Mouse (Mus musculus) thymus, adult 2 months (tissue): ENCODE results near the gene Sectm1a. TPM values are rescaled to one million over a fixed set of nuclear protein-coding genes. Genes with fewer than 3 reads are reported as not detected.

Source experiments
- DNase-seq: peaks from one replicate; pipeline ENCODE4 v3.0.0; 2021
- H3K27ac ChIP-seq: fragments of 200-500 bp; 2 replicates; pipeline ENCODE4 v1.5.1; 2012; ENCODE audit warnings: low read length, control low read depth; ENCODE audit not compliant: control insufficient read depth, insufficient read depth
- H3K27me3 ChIP-seq: fragments of 200-500 bp; 2 replicates; pipeline ENCODE4 v1.6.1; 2012; ENCODE audit warnings: mild to moderate bottlenecking, low read length, moderate library complexity, mixed read lengths; ENCODE audit not compliant: control insufficient read depth, insufficient read depth
- H3K36me3 ChIP-seq: fragments of 200-500 bp; 2 replicates; pipeline ENCODE4 v1.6.1; 2012; ENCODE audit warnings: mild to moderate bottlenecking, low read length, moderate library complexity; ENCODE audit not compliant: control insufficient read depth, insufficient read depth
- H3K4me1 ChIP-seq: fragments of 200-500 bp; replicated peaks from 2 replicates; pipeline ENCODE4 v1.6.1; 2012; ENCODE audit warnings: low read length; ENCODE audit not compliant: control insufficient read depth, insufficient read depth
- H3K4me3 ChIP-seq: fragments of 200-500 bp; 2 replicates; pipeline ENCODE4 v1.5.1; 2012; ENCODE audit warnings: mild to moderate bottlenecking, low read length, control low read depth, moderate library complexity; ENCODE audit not compliant: control insufficient read depth, insufficient read depth
- CTCF ChIP-seq: fragments of 200-500 bp; IDR thresholded peaks from 2 replicates; pipeline ENCODE4 v1.5.1; 2012; ENCODE audit warnings: mild to moderate bottlenecking, control low read depth, low read length, moderate library complexity, borderline replicate concordance; ENCODE audit not compliant: control insufficient read depth, poor library complexity, insufficient read depth; ENCODE audit errors: extremely low read depth
- POLR2A ChIP-seq: fragments of 200-500 bp; IDR thresholded peaks from 2 replicates; pipeline ENCODE4 v1.6.1; 2012; ENCODE audit warnings: mild to moderate bottlenecking, low read length, control low read depth, moderate library complexity; ENCODE audit not compliant: control insufficient read depth, poor library complexity, insufficient read depth; ENCODE audit errors: extremely low read depth
- WGBS: fragments of 180-500 bp; shearing (Covaris S2); methylation state at CpG from one replicate; pipeline ENCODE4 v1.1.7; 2018; 5-methylcytosine and 5-hydroxymethylcytosine counted together
- polyA plus RNA-seq: library from polyadenylated mRNA; depleted of rRNA; stranded (reverse); fragments of >200 nt; gene quantifications from 2 replicates; pipeline ENCODE4 v1.2.3, GENCODE M21; 2012

The Sectm1a gene
- polyA plus RNA-seq, 1 experiment = 2.7 TPM

DNA sequence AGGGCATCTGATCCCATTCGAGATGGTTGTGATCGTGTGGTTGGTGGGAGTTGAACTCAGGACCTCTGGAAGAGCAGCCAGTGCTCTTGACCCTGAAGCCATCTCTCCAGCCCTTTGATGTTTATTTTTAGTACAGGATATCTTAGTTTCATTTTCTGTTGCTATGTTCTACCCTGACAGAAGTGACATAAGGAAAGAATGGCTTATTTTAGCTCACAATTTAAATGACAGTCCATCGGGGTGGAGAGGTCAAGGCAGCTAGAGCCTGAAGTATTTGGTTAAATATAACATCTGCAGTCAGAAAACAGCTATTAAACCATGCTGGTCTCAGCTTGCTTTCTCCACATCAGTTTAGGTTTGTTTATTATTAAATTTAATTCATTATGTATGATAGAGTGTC lies 40.1 kb upstream of the Sectm1a start:
- H3K4me1 ChIP-seq = no peaks in the 10 kb centered on the region
- H3K27ac ChIP-seq = no peak overlapping the region
- no peaks in the 10 kb centered on the region for H3K36me3 ChIP-seq
- no peak overlapping the region for H3K4me3 ChIP-seq
- no peaks in the 10 kb centered on the region for H3K27me3 ChIP-seq
- TF ChIP-seq POLR2A (no peak), CTCF (no peak)
- no peak for DNase-seq
- 57% methylated on average over 3 of the region's 3 CpGs for WGBS

DNA sequence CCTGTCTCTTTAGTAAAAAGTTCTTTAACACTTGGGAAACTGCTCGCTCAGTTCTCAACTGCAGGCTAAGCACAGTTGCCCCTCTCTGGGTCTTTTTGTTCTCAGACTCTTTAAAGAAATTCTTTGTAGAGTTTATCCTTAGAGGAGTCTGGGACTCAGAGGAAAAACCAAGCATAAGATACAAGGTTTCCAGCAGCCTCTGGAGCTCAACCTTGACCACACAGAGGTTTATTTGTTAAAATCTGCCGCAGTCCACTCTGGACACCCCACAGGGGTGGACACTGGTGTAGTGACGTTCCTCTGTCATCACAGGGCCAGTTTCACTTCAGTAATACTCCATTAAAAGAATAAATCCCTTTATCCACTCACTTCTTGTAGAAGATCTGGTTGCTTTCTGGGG lies 37.6 kb upstream of the Sectm1a start, which contains the start of gene Tex19.2:
Tex19.2 (minus strand) TSS at position 101 of the 400 bp plus-strand sequence.
- no peaks in the 10 kb centered on the region for H3K36me3 ChIP-seq
- no peak within 1 kb of the TSS for H3K4me3 ChIP-seq
- no peak within 1 kb of the TSS for H3K27ac ChIP-seq
- H3K4me1 ChIP-seq = no peaks in the 10 kb centered on the region
- WGBS = 95% methylated on average over 3 of the region's 3 CpGs
- no peak for TF ChIP-seq CTCF
- TF ChIP-seq POLR2A = no peak
- no peaks in the 10 kb centered on the region for H3K27me3 ChIP-seq
- DNase-seq = no peak

DNA sequence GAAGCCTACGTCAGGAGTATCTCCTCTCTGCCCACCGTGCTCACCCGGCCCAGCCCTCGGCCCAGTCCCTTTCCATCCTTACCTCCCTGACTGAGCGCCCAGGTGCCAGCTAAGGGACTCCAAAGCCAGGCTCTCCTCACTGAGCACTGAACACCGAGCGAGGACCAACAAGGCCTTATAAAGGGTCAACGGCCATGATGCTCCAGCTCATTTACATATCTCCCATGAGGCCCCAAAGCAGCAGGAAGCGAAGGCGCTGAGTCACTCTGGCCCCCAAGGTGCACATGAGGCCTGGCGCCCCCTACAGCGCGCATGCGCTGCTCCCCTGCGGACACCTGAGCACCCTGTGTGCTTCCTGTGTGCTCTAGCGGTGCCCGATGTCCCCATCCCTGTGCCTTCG lies 37.1 kb upstream of the Sectm1a start:
- 94% methylated on average over 18 of the region's 18 CpGs for WGBS

DNA sequence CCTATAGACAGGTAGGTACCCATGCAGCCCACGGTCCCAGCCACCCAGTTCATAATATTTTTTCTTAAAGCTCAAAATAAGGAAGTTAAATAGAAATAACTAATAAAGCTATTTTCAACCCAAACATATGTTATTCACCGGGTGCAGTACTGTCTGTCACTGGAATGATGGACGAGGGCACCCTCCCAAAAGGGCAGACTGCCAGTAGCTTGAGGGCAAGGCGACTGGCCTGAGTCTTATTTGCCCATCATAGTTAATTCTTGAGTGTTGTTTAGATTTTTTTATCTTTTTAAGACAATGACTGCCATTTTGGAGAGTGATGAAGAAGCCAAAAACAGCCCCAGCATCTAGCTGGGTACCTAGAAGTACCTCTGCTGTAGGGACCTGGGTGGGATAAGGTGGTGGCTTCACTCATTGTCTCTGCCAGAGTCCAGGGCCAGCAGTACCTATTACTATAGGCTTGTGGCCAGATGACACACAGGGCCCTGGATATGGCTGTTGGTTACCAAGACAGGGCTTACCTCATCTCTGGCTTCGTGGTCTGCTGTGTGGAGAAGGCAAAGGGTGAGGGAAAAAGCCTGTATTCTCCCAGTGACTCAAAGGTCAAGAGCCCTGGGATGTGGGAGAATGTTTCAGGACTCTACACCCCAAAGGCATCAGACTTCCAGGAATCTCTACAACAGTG lies 31.2 kb upstream of the Sectm1a start:
- 68% methylated on average over 5 of the region's 5 CpGs for WGBS
- H3K4me1 ChIP-seq = no peaks in the 10 kb centered on the region
- H3K36me3 ChIP-seq = no peaks in the 10 kb centered on the region
- H3K27ac ChIP-seq = no peak overlapping the region
- DNase-seq = no peak
- TF ChIP-seq POLR2A (no peak), CTCF (no peak)
- H3K27me3 ChIP-seq = no peaks in the 10 kb centered on the region
- H3K4me3 ChIP-seq = no peak overlapping the region

More for the DNA sequence above, 37.1 kb upstream of the Sectm1a start:
- Histone ChIP-seq H3K27me3 (no peaks in the 10 kb centered on the region), H3K4me1 (no peaks in the 10 kb centered on the region), H3K27ac (no peak overlapping the region), H3K4me3 (no peak overlapping the region), H3K36me3 (no peaks in the 10 kb centered on the region)
- no peak for TF ChIP-seq POLR2A
- no peak for TF ChIP-seq CTCF
- DNase-seq = no peak

DNA sequence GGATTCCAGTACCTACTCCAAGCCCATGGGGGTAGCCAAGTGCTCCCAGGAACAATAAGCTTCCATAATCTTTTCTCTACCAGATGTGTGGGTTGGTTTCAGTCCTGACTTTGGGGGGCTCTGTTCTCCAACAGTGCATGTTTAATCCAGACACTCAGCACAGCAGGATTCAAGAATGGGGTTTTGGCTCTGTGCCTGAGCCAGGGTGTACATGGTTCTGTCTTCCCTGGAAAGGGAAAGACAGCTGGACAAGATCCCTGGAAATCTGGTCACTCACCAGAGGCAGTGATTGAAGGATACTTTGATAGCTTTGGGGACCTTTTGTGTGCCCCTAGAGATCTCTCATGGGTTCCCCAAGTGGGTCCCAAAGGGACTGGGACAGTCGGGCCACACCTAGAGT lies 30.6 kb upstream of the Sectm1a start:
- TF ChIP-seq POLR2A (no peak), CTCF (no peak)
- Histone ChIP-seq H3K27me3 (no peaks in the 10 kb centered on the region), H3K27ac (no peak overlapping the region), H3K36me3 (no peaks in the 10 kb centered on the region), H3K4me3 (no peak overlapping the region), H3K4me1 (no peaks in the 10 kb centered on the region)
- no peak for DNase-seq
- WGBS = 80% methylated on average over 1 of the region's 1 CpGs

DNA sequence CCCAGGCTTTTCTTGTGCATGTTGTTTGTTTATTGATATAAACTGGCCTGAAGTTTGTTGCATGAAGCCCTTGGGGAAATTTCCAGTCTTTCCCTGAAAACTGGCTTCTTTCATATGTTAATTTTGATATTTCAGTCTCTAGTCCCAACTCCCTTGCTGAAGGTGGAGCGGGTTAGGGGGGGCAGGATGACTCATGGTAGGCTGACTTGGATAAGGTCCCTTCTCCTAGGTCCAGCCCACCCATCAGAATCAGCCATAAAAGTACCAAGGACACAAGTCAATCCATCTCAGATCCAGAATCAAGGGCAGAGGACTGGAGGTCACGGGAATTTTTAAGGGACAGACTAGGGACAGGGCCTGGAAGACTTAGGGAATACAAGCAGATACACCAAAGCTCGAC lies 30.0 kb upstream of the Sectm1a start:
- Histone ChIP-seq H3K27me3 (no peaks in the 10 kb centered on the region), H3K4me1 (no peaks in the 10 kb centered on the region), H3K4me3 (no peak overlapping the region), H3K27ac (no peak overlapping the region), H3K36me3 (no peaks in the 10 kb centered on the region)
- TF ChIP-seq CTCF = no peak
- TF ChIP-seq POLR2A = no peak
- DNase-seq = no peak
- WGBS = 92% methylated on average over 3 of the region's 3 CpGs

DNA sequence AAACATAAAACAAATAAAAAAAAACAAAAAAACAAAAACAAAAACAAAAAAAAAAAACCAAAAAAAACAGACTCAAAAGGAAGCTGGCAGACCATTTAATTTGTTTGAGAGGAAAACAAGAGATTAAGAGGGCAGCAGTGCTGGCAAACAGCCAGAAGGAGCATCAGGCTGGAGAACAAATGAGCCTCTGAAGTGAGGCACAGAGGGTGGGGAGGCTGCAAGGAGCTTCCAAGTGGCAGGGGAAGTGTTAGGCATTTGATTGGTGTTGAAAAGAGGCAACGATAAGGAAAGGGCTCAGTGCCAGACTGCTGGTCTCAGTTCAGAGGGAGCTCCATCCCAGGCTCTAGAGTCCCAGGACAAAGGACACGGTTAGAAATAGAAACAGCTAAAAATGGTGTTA lies 29.0 kb upstream of the Sectm1a start:
- no peak for DNase-seq
- H3K4me3 ChIP-seq = no peak overlapping the region
- no peaks in the 10 kb centered on the region for H3K36me3 ChIP-seq
- no peaks in the 10 kb centered on the region for H3K4me1 ChIP-seq
- 64% methylated on average over 2 of the region's 2 CpGs for whole genome bisulfite sequencing
- H3K27ac ChIP-seq = no peak overlapping the region
- TF ChIP-seq CTCF = no peak
- no peak for TF ChIP-seq POLR2A
- H3K27me3 ChIP-seq = no peaks in the 10 kb centered on the region
